Mouse (Mus musculus): ENCODE results near the gene 0610040J01Rik. TPM values are rescaled to one million over a fixed set of nuclear protein-coding genes. Genes with fewer than 3 reads are reported as not detected.
A peak's percentile ranks its signal among the peaks of the same experiment; 100 is the strongest.
"Not testable (repeated sequence)": the region's sequence is repeated elsewhere in the genome, so short reads cannot be mapped to it uniquely, and the experiment has no call there.

0610040J01Rik gene
- polyA plus RNA-seq, 1 experiment from 2014 or later: 53.8 TPM

DNA sequence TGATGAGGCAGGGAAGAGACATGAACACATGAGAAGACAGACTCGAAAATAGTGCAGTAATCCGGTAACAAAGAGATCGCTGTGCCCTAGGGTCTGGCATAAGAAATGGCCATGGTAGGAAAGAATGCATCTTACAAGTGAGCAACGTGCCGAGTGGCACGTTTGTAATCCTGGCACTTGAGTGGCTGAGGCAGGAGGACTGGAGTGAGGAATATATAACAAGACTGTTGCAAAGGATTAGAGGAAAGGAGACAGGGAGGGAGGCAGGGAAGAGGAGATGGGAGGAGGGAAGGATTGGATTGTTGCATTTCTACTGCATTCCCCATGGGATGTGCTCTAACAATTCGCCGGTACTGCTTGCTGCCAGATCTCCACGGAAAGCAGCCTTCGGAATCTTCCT, 66.9 kb downstream of the 0610040J01Rik start:
- 81% methylated on average over 10 of the region's 10 CpGs for WGBS
- no peak for ATAC-seq (ENCODE audit: low FRiP score, low TSS enrichment)
- no peak for DNase-seq (ENCODE audit: low spot score)

DNA sequence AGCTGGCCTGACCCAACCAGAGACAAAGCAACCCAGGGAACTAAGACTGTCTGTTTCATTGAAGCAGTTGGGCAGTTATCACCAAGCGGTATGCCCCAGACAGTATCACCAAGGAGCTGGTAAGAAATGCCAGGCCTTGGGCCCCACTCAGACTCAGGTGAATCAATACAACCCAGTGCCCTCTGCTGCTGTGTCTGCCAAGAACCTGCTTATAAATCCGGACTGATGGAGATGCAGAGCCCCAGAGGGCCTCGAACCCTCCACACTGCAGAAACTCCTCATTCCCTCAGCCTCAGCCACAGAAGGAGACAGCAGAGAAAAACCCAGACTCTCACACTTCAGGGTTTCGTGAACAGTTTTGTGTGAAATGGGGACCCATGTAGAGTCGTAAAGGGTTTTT, 74.1 kb downstream of the 0610040J01Rik start:
- Histone ChIP-seq H3K27ac (replicated peaks) (no peak overlapping the region), H3K9me3 (ENCODE audit: control insufficient read depth, low read length) (no peaks in the 10 kb centered on the region), H3K4me2 (replicated peaks; ENCODE audit: low read depth) (no peak overlapping the region), H3K9ac (ENCODE audit: low read length) (no peak overlapping the region), H3K27me3 (ENCODE audit: control insufficient read depth, insufficient read depth, low read length) (no peaks in the 10 kb centered on the region), H3K4me1 (replicated peaks; ENCODE audit: control insufficient read depth, insufficient read depth) (no peaks in the 10 kb centered on the region), H3K36me3 (ENCODE audit: control insufficient read depth, insufficient read depth, low read length) (no peaks in the 10 kb centered on the region), H3K4me3 (ENCODE audit: low read depth, low read length) (no peak overlapping the region)
- ATAC-seq (ENCODE audit: low FRiP score, low TSS enrichment) (peak; percentile 27), DNase-seq (ENCODE audit: low spot score) (no peak)
- TF ChIP-seq EP300 (optimal IDR thresholded peaks at IDR 0.05): no peak
- no peak for TF ChIP-seq CTCF (IDR thresholded peaks at IDR 0.05; ENCODE audit: low read depth)
- WGBS: 87% methylated on average over 5 of the region's 5 CpGs

More for the DNA sequence above, 66.9 kb downstream of the 0610040J01Rik start:
- TF ChIP-seq EP300 (optimal IDR thresholded peaks at IDR 0.05): no peak
- TF ChIP-seq CTCF (IDR thresholded peaks at IDR 0.05; ENCODE audit: low read depth): no peak
- Histone ChIP-seq H3K27ac (replicated peaks) (no peak overlapping the region), H3K4me1 (replicated peaks; ENCODE audit: control insufficient read depth, insufficient read depth) (no peaks in the 10 kb centered on the region), H3K4me2 (replicated peaks; ENCODE audit: low read depth) (no peak overlapping the region), H3K9me3 (ENCODE audit: control insufficient read depth, low read length) (no peaks in the 10 kb centered on the region), H3K9ac (ENCODE audit: low read length) (no peak overlapping the region), H3K4me3 (ENCODE audit: low read depth, low read length) (no peak overlapping the region), H3K36me3 (ENCODE audit: control insufficient read depth, insufficient read depth, low read length) (no peaks in the 10 kb centered on the region), H3K27me3 (ENCODE audit: control insufficient read depth, insufficient read depth, low read length) (no peaks in the 10 kb centered on the region)

DNA sequence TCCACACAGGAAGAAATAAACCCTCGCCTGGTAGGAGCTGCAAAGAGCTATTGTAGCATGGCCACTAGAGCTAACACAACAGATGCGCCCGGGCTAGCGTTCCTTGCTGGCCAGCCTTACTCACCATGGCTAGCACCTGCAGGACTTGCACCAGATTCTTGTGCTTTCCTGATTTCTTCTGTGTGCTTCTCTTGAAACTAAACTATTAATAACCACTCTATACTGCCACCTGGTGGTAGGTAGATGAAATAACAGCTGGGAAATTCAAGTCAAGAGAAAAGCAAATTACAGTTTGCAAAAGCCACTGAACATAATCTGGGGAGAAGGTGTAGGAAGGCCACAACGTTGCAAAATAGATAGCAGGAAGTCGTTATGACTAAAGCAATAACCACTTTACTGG, 74.5 kb downstream of the 0610040J01Rik start:
- TF ChIP-seq EP300 (optimal IDR thresholded peaks at IDR 0.05): no peak
- peak; percentile 85 for TF ChIP-seq CTCF (IDR thresholded peaks at IDR 0.05; ENCODE audit: low read depth)
- Histone ChIP-seq H3K4me2 (replicated peaks; ENCODE audit: low read depth) (no peak overlapping the region), H3K4me3 (ENCODE audit: low read depth, low read length) (no peak overlapping the region), H3K27ac (replicated peaks) (no peak overlapping the region), H3K4me1 (replicated peaks; ENCODE audit: control insufficient read depth, insufficient read depth) (no peaks in the 10 kb centered on the region), H3K36me3 (ENCODE audit: control insufficient read depth, insufficient read depth, low read length) (no peaks in the 10 kb centered on the region), H3K27me3 (ENCODE audit: control insufficient read depth, insufficient read depth, low read length) (no peaks in the 10 kb centered on the region), H3K9me3 (ENCODE audit: control insufficient read depth, low read length) (no peaks in the 10 kb centered on the region), H3K9ac (ENCODE audit: low read length) (no peak overlapping the region)
- 32% methylated on average over 6 of the region's 6 CpGs for WGBS
- no peak for DNase-seq (ENCODE audit: low spot score)
- ATAC-seq (ENCODE audit: low FRiP score, low TSS enrichment): no peak

DNA sequence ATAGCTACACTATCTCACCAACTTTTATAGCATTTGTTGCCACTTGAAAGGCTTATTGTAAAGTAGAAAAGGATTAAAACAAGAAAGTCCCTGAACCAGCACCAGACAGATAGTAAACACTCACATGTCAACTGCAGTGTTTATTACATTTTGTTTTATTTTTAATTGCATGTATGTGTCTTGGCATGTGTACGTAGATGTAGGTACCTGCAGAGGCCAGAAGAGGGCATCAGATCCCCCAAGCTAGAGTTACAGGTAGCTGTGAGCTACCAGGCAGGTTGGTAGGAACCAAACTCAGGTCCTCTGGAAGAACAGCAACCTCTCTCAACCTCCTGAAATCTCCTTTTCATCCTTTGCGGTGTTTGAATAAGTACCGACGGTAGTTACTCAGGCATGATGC, 74.9 kb downstream of the 0610040J01Rik start:
- DNase-seq (ENCODE audit: low spot score) (no peak), ATAC-seq (ENCODE audit: low FRiP score, low TSS enrichment) (no peak)
- Histone ChIP-seq H3K9ac (ENCODE audit: low read length) (no peak overlapping the region), H3K36me3 (ENCODE audit: control insufficient read depth, insufficient read depth, low read length) (no peaks in the 10 kb centered on the region), H3K4me1 (replicated peaks; ENCODE audit: control insufficient read depth, insufficient read depth) (0 out of 2 replicates have a peak, but pooled peaks cover under 1% of the 10 kb centered on the region), H3K4me3 (ENCODE audit: low read depth, low read length) (no peak overlapping the region), H3K27me3 (ENCODE audit: control insufficient read depth, insufficient read depth, low read length) (no peaks in the 10 kb centered on the region), H3K9me3 (ENCODE audit: control insufficient read depth, low read length) (no peaks in the 10 kb centered on the region), H3K4me2 (replicated peaks; ENCODE audit: low read depth) (no peak overlapping the region), H3K27ac (replicated peaks) (no peak overlapping the region)
- 97% methylated on average over 4 of the region's 4 CpGs for WGBS
- TF ChIP-seq EP300 (optimal IDR thresholded peaks at IDR 0.05) (no peak), CTCF (IDR thresholded peaks at IDR 0.05; ENCODE audit: low read depth) (peak; percentile 29; the same call in 1 of the 2 replicates)

DNA sequence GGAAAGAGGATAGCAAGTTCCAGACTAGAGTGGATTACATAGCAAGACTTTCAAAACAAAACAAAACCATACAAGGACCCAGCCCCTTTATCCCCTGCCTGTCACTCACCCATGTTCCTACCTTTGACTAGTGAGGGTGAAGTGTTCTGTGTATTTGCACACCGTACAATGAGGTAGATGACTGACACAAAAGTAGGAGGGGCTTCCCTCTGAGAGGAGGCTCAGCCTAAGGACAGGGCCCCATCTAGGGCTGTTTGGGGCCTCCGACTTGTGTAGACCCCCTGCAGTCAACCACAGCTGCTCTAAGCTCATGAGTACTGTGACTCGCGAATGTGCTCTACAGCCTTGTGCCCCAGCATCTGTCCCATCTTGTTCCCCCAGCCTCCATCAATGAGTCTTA, 79.1 kb downstream of the 0610040J01Rik start:
- no peak overlapping the region for H3K9ac ChIP-seq (ENCODE audit: low read length)

DNA sequence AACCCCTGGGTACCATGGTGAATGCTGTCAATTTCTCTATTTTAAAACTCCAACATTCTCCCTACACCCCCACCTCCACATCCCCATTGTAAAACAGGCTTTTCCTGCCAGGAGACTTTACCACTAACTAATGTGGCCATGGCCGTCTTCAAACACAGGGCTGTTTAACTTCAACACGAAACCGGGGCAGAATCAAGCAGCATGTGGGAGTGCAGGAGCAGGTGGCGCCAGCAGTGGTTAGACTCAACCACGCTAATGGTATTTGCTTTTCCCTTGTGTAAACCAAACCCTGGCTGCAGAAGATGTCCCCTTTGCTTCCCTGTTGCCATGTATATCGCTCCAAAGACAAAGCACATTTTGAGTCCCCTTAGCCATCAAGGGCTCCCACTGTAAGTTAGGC, 79.7 kb downstream of the 0610040J01Rik start:
- Histone ChIP-seq H3K4me2 (replicated peaks; ENCODE audit: low read depth) (no peak overlapping the region), H3K27ac (replicated peaks) (peak overlapping the region; percentile 53; the same call in 1 of the 2 replicates), H3K4me3 (ENCODE audit: low read depth, low read length) (no peak overlapping the region), H3K27me3 (ENCODE audit: control insufficient read depth, insufficient read depth, low read length) (no peaks in the 10 kb centered on the region), H3K36me3 (ENCODE audit: control insufficient read depth, insufficient read depth, low read length) (no peaks in the 10 kb centered on the region), H3K4me1 (replicated peaks; ENCODE audit: control insufficient read depth, insufficient read depth) (peaks cover 3% of the 10 kb centered on the region; the same call in 1 of the 2 replicates), H3K9ac (ENCODE audit: low read length) (no peak overlapping the region), H3K9me3 (ENCODE audit: control insufficient read depth, low read length) (no peaks in the 10 kb centered on the region)
- DNase-seq (ENCODE audit: low spot score) (peak; percentile 71), ATAC-seq (ENCODE audit: low FRiP score, low TSS enrichment) (peak; percentile 76)
- 35% methylated on average over 6 of the region's 6 CpGs for WGBS
- TF ChIP-seq CTCF (IDR thresholded peaks at IDR 0.05; ENCODE audit: low read depth) (no peak), EP300 (optimal IDR thresholded peaks at IDR 0.05) (no peak)

More for the DNA sequence above, 79.1 kb downstream of the 0610040J01Rik start:
- Histone ChIP-seq H3K27ac (replicated peaks) (0 out of 2 replicates have a peak overlapping the region, but pooled peaks have one; percentile 18), H3K4me3 (ENCODE audit: low read depth, low read length) (no peak overlapping the region), H3K27me3 (ENCODE audit: control insufficient read depth, insufficient read depth, low read length) (no peaks in the 10 kb centered on the region), H3K36me3 (ENCODE audit: control insufficient read depth, insufficient read depth, low read length) (no peaks in the 10 kb centered on the region), H3K4me2 (replicated peaks; ENCODE audit: low read depth) (no peak overlapping the region), H3K9me3 (ENCODE audit: control insufficient read depth, low read length) (no peaks in the 10 kb centered on the region), H3K4me1 (replicated peaks; ENCODE audit: control insufficient read depth, insufficient read depth) (peaks cover 3% of the 10 kb centered on the region; the same call in 1 of the 2 replicates)
- ATAC-seq (ENCODE audit: low FRiP score, low TSS enrichment) (peak; percentile 57; the same call in 1 of the 2 replicates), DNase-seq (ENCODE audit: low spot score) (no peak)
- TF ChIP-seq EP300 (optimal IDR thresholded peaks at IDR 0.05) (no peak), CTCF (IDR thresholded peaks at IDR 0.05; ENCODE audit: low read depth) (no peak)
- 71% methylated on average over 4 of the region's 4 CpGs for WGBS

DNA sequence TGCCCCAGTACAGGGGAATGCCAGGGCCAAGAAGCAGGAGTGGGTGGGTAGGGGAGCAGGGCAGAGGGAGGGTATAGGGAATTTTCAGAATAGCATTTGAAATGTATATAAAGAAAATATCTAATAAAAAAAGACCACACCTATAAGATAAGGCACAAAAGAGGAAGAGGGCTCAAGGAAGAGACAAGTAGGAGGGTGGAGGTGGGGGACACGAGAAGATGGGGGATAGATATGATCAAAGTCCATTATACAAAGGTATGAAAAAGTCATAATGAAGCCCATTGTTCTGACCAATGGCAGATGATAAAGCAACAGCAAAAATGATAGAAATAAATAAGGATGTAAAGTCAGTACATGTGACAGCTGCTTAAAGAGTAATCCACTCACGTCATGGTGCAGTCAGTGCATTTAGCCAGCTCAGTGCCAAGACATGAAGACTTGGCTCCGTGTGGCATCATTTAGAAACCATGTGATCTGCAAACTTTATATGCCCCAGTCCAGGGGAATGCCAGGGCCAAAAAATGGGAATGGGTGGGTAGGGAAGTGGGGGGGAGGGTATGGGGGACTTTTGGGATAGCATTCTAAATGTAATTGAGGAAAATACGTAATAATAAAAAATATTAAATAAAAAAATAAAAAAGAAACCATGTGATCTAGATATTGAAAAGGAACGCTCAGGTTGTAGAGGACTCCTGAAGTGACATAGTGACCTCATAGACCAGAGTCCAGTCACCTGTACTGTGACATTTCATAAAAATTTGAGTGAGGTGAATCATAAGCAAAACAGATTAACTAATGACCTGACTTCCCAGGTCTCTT, 85.0 kb downstream of the 0610040J01Rik start:
- not testable (repeated sequence) for H3K27ac ChIP-seq (replicated peaks); H3K9me3 ChIP-seq (ENCODE audit: control insufficient read depth, low read length); H3K4me1 ChIP-seq (replicated peaks; ENCODE audit: control insufficient read depth, insufficient read depth); H3K36me3 ChIP-seq (ENCODE audit: control insufficient read depth, insufficient read depth, low read length); H3K4me3 ChIP-seq (ENCODE audit: low read depth, low read length); H3K27me3 ChIP-seq (ENCODE audit: control insufficient read depth, insufficient read depth, low read length); H3K4me2 ChIP-seq (replicated peaks; ENCODE audit: low read depth); ATAC-seq (ENCODE audit: low FRiP score, low TSS enrichment); H3K9ac ChIP-seq (ENCODE audit: low read length); DNase-seq (ENCODE audit: low spot score)
- WGBS: 84% methylated on average over 5 of the region's 5 CpGs
